Mouse (Mus musculus): Measurements from ENCODE around the gene Hils1.

Gene Hils1

DNA sequence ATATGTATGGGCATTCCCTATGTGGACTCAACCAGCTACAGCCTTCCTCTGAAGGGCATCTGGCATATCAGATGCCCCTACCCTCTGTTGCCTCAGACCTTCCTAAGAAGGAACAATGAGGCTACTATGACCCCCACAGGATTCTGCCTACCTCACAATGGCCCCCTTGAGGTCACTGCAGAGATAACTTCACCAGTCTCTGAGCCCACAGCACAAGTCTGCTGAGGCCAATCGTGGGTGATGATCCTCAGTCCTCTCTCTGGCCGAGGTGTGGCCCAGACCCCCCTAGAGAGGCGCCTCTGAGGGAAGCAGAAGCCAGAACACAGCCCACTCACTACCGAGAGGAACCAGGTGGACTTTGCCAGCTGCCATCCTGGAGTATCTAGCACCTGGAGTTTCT lies at the start of gene Hils1:
Gene Hils1 (plus strand): TSS at position 175 of the 400 bp plus-strand sequence.
- DNase-seq (ENCODE audit: extremely low spot score, low spot score) = no peak

DNA sequence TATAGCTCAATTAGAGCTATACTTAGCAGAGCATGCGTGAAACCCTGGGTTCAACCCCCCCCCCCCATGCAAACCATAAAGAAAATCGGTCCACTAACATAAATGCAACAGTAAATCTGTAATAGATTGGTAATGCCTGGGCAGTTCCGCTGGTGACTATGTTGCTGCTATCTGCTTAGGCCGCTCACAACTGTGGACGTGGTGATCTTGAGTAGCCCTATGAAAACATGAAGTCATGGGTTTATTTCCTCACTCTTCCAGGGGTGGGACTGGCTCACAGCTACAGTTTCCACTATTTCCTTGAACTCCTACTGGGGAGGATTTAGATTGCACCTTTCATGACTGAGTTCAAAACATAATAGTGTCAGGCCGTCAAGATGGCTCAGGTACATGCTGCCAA lies 49.7 kb upstream of the Hils1 start:
- DNase-seq (ENCODE audit: extremely low spot score, low spot score) = no peak

DNA sequence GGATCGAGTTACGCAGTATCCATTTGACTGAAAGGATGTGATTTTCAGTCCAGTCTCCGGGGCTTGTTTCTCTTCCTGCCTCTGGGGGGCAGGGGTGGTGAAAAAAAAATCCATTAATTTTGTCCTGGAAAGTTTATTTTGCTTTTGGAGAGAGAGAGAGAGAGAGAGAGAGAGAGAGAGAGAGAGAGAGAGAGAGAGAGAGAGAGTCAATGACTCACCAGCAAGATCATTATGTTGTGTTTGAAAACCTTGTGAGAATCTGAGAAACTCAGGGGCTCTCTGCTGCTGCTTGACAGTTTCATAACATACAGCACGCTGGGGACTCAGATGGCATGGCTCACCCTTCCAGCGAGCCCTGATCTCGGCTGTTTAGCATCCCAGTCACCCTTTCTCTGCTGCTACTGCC lies 46.4 kb upstream of the Hils1 start:
- DNase-seq (ENCODE audit: extremely low spot score, low spot score) = no peak

DNA sequence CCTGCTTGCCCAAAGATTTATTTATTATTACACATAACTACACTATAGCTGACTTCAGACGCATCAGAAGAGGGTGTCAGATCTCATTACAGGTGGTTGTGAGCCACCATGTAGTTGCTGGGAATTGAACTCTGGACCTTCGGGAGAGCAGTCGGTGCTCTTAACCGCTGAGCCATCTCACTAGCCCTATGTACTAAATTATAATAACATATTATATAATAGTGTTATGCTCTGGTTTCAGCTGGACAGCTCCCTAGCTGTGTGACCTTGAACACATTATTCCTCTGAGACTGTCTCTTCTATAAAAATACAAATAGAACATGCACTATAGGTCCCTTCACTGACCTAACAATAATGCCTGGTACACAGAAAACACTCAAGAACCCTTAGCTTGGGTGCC lies 42.4 kb upstream of the Hils1 start:
- DNase-seq (ENCODE audit: extremely low spot score, low spot score) = no peak

DNA sequence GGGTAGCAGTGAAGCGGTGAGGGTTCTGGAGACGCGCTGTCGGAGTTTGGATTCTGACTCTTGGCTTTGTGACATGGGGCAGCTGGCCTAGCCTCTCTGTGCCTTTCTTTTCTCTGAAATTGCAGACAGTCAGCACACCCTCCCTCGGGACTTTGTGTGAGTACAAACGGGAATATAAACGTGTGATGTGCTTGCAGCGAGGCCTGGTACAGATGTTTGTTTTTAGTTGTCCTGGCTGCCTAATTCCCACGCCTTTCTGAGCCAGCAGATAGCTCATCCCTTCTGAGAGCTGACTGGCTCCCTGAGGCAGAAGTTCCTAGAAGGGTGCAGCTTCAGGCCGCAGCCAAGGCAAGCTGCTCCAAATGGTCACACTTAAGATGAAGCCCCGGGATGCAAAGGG lies 41.0 kb upstream of the Hils1 start:
- DNase-seq (ENCODE audit: extremely low spot score, low spot score) = no peak

DNA sequence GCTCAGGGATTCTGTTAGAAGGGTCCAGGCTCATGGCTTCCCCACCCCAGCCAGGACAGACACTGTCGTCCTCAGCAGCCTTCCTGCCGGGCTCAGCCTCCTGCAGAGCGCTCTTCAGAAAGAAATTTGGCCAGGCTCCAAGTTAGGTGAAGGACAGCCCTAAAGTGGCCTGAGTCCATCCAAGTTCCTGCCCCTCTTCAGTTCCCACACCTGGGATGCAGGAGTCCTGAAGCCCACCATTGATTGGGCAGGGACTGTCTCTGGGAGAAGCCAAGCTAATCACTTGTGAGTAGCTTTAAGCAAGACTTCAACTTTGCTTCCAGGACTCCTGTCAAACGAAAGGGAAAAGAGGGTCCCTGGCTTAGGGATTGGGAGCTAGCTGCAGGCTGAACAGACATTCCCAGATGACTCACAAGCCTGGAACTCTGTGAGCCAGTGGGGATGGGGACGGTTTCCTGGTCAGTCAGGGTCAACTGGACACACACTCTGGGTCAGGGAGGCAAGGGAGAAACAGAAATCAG lies 39.6 kb upstream of the Hils1 start:
- DNase-seq (ENCODE audit: extremely low spot score, low spot score) = no peak

DNA sequence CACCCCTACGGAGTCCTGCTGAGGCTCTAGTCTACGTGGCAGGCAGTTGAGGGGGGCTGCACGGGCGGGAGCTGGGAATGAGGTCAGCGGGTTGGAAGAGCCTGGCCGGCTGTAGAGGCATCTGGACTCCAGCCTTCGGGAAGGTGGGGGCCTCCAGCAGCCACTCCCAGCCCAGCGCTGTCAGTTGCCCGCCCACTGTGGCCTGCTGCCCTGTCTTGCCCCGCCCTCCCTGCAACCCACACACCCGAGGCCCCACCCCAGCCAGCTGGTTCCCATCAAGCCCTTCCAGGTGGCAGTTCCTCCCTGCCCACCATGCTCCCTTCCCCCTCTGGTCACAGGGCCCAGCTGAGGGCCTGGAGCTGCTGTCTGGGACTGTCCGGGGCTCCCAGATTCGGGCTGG lies 38.6 kb upstream of the Hils1 start:
- DNase-seq (ENCODE audit: extremely low spot score, low spot score) = peak; percentile 93

DNA sequence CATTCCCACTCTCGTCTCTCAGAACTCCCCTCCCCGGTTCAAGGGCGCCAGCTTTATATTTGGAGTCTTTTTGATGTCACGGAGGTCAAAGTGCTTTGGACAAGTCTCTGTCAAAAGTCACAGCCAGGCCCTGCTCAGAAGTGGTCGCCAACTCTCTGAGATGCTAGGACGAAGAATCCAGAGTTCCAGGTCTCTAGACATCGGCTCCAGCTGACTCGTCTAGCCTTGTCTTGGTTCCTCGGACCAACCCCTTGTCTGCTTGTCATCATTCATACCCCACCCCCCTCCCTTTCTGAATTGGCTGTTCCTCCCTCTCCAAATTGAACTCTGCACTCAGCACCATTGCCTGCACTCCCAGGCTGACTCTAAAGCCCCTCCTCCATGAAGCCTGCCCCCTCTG lies 37.8 kb upstream of the Hils1 start:
- no peak for DNase-seq (ENCODE audit: extremely low spot score, low spot score)

DNA sequence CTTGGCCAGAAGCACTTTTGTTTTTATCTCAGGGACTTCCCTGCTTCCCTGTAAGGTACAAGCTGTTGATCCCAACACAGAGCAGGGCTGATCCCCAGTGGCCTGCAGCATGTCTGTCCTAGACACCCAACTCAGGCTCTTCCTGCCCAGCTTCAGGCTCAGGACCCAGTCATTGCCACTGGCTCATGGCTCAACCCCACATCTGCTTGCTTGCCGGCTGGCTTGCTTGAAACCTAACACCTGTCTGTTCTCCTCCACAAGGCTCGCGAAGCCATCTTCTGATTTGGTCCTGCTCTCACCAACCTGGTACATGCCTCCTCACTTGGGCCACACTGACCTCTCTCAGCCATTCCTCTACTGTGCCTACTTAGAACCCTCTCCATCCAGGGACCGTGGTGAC lies 37.2 kb upstream of the Hils1 start:
- DNase-seq (ENCODE audit: extremely low spot score, low spot score) = no peak

DNA sequence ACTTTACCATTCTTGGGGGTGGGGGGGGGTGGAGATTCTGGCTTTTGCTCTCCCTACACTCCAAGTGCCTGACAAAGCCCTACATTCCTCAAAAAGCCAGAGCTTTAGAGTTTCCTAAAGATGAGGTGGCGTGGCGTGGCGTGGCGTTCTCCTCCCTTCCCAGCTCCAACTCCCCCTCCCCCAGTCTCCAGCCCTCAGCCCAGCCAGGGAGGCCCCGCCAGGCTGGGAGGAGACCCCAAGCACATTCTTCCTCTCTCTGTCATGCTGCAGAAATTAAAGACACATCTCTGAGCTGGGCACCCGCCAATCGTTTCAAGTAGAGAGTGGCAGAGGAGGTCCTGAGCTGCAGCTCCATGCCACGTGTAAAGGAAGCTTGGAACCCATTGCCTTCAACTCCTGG lies 33.8 kb upstream of the Hils1 start:
- no peak for DNase-seq (ENCODE audit: extremely low spot score, low spot score)

DNA sequence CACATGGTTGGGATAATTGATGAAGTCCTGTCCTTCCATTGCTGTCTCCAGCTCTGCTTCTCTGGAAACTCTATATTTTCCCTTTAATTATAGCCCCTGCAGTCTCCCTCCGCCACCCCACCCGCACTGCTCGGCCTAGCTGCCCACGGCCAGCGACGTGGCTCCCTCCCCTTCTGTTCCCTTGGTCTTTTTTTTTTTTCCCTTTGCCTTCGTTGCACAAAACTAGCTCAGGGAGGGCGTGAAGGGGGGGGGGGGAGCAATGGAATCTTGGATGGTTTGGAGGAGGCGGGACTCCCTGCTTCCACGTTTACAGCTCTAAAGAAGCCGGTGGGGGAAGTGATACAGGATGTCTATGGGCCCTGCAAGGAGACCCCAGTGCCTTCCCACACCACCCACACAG lies 32.9 kb upstream of the Hils1 start:
- no peak for DNase-seq (ENCODE audit: extremely low spot score, low spot score)

DNA sequence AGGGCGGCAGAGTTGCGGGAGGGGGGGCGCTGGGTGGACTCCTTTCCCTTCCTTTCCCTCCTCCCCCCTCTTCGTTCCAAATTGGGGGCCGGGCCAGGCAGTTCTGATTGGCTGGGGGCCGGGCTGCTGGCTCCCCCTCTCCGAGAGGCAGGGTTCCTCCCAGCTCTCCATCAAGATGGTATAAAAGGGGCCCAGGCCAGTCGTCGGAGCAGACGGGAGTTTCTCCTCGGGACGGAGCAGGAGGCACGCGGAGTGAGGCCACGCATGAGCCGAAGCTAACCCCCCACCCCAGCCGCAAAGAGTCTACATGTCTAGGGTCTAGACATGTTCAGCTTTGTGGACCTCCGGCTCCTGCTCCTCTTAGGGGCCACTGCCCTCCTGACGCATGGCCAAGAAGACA lies 31.3 kb upstream of the Hils1 start, which contains the start of gene Col1a1:
Gene Col1a1 (plus strand): TSS at position 180 of the 400 bp plus-strand sequence.
- no peak for DNase-seq (ENCODE audit: extremely low spot score, low spot score)

DNA sequence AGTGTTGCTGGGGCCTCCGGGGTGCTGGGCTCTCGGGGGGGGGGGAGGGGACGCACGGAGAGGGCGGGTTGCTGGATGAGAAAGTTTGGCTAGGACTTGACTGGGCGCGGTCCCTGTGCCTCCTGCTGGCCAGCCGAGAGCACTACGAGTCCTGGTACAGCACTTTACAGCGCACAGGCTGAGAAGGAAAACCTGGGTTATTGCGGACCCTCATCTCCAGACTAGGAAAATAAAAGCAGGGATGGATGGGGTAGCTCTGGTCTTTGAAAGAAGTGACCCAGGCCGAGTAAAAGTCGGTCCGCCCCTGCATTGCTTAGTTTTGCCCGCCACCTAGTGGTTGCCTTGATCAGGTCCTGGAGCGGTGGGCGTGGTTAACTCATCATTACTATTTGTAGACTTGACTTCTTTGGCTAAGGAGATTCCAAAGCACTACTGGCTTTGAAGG lies 30.5 kb upstream of the Hils1 start:
- DNase-seq (ENCODE audit: extremely low spot score, low spot score) = peak; percentile 91

DNA sequence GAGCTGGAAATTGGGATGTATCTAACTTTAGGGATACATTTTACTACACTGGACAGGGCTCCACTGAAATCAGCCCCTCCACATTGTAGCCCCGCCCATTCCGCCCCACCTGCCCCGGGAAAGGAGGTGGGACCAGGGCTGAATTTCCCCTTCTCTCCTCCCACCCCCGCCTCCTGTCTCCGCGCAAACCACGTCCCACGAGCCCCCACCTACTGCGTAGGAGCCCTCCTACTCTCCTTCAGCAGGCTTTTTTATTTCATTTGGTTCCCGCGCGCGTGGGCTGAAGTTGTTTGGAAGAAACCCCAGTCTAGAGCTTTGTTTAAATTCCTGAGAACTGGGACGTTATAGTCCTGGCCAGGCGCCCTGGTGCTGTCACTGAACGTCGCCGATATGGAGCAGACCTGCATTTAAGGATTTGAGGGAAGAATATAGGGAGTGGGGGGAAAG lies 30.0 kb upstream of the Hils1 start:
- DNase-seq (ENCODE audit: extremely low spot score, low spot score) = no peak

DNA sequence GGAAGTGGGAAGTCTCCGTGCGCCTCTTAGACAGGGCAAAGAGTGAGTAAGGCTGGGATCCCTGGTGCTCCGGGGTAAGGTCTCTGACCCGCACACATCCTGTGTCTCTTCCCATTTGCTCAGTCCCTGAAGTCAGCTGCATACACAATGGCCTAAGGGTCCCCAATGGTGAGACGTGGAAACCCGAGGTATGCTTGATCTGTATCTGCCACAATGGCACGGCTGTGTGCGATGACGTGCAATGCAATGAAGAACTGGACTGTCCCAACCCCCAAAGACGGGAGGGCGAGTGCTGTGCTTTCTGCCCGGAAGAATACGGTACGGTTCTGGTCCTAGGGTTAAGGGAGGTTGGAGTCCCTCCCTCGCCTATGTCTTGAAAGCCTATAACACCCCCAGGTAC lies 29.6 kb upstream of the Hils1 start:
- DNase-seq (ENCODE audit: extremely low spot score, low spot score) = no peak

DNA sequence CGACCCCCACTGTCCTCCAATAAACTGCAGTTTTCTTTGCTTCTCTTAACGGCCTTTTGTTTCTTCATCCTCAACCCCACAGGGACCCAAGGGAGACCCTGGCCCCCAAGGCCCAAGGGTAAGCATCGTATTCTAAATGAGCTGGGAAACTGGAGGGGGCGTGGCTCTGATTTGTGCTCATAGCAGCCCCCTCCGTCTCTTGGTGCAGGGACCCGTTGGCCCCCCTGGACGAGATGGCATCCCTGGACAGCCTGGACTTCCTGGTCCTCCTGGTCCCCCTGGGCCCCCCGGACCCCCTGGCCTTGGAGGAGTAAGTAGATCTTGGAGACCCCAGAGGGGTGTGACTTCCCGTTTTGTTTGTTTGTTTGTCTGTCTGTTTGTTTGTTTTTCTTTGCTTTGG lies 29.1 kb upstream of the Hils1 start:
- DNase-seq (ENCODE audit: extremely low spot score, low spot score) = no peak

DNA sequence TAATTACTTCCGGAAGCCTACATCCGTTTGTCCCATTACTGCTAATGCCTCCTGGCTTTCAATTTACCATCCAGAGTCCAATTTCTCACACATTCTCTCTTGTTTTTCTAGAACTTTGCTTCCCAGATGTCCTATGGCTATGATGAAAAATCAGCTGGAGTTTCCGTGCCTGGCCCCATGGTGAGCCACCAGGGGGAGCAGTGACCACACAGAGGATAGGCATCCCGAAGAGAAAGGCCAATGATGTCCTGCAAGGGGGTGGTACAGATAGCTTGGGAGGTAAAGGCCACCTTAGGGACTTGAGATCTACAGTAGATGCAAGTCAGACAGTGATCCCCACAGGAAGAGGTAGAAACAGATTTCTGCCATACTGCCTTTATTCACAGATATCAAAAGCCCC lies 28.1 kb upstream of the Hils1 start:
- DNase-seq (ENCODE audit: extremely low spot score, low spot score) = peak; percentile 76

DNA sequence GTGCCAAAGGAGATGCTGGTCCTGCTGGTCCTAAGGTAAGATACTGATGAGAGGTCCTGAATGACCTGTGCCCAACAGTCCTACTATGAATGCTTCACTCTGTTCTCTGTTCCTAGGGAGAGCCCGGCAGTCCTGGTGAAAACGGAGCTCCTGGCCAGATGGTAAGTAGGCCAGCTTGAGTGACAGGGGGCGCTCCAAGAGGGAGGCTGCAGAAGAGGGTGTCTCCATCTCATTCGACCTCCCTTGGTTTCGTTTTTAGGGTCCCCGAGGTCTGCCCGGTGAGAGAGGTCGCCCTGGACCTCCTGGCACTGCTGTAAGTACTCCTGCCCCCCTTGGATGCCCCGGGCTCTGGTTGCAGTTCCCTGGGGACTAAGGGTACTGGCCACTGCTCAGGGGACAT lies 26.3 kb upstream of the Hils1 start:
- DNase-seq (ENCODE audit: extremely low spot score, low spot score) = no peak

DNA sequence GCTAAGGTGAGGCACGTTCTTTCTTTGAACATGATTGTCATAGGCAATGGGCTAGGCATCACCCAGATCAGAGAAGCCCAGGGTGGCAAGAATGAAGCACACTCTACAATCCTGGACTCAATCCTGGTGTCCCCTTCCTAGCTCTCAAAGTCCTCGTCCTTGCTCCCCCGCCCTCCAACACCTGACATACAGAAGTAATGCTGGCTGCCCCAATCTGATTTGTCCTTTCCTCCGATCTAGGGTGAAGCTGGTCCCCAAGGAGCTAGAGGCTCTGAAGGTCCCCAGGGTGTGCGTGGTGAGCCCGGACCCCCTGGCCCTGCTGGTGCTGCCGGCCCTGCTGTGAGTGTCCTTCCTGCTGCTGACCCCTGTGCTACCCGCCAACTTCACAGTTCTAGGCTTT lies 25.6 kb upstream of the Hils1 start:
- no peak for DNase-seq (ENCODE audit: extremely low spot score, low spot score)

DNA sequence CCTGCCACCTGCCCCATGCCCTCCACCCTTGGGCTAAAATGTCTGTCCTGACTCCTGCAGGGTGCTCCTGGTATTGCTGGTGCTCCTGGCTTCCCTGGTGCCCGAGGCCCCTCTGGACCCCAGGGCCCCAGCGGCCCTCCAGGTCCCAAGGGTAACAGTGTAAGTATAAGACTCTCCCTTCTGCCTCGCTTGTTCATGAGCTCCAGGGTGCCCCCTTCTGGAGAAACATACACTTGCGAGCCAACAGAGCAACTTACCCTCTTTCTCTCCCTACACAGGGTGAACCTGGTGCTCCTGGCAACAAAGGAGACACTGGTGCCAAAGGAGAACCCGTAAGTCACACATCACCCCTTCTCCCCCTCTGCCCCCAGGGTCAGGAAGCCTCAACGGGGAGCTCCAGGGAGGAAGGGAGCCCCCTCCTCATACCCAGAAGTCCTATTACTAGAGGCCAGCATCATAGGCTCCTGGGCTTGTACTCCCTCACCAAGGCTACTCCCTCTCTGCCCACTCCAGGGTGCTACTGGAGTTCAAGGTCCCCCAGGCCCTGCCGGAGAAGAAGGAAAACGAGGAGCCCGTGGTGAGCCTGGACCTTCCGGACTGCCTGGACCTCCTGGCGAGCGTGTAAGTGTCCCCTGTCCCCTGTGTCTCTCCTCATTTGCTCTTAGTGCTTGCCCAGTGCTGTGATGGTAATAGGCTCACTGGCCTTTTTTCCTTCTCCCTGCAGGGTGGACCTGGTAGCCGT lies 24.9 kb upstream of the Hils1 start:
- no peak for DNase-seq (ENCODE audit: extremely low spot score, low spot score)

DNA sequence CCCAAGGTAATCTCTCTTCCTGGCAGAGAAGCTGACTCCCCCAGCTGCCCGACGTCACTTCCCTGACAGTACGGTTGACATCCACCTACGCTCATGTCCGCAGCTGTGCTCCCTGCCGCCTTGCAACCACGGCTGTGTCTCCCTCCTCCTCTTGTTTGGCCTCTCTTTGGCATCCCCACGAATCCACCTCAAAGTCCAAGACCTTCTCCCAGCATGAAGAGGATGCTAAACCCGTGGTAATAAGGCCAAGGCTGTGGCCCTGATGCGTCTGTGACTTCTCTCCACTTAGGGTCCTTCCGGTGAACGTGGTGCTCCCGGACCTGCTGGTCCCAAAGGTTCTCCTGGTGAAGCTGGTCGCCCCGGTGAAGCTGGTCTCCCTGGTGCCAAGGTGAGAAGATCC lies 24.3 kb upstream of the Hils1 start:
- DNase-seq (ENCODE audit: extremely low spot score, low spot score) = no peak

DNA sequence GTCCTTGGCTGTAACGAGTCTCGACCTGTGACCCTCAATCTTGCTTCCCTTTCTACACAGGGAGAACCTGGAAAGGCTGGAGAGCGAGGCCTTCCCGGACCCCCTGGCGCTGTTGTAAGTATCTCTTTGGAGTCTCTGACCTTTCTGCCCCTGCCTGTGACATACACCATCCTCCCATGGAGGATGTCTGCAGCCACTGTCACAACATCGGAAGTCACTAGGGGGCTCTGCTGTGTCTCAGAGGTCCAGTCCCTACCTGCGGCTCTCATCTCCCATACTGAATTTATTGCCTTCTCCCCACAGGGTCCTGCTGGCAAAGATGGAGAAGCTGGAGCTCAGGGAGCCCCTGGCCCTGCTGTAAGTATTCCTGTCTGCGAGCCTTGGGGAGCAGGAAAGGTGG lies 23.1 kb upstream of the Hils1 start:
- no peak for DNase-seq (ENCODE audit: extremely low spot score, low spot score)

DNA sequence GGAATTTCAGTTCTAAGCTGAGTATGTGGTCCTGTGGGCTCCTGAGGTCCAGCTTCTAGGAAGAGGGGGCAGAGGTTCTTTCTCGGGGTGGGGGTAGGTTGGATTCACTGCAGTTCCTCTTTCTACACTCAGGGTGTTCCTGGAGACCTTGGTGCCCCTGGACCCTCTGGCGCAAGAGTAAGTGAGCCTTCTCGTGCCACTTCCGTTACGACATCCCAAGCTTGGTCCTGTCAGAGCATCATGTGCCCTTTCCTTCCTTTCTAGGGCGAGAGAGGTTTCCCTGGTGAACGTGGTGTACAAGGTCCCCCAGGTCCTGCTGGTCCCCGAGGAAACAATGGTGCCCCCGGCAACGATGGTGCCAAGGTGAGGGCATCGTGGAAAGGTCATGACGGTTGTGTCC lies 22.2 kb upstream of the Hils1 start:
- DNase-seq (ENCODE audit: extremely low spot score, low spot score) = no peak
